21 mouse cellular contexts compared by ENCODE assay signal in genomic region chrX:164416803-164417202, GRCm38 (mm10). TPM values are rescaled to one million over a fixed set of nuclear protein-coding genes. Genes with fewer than 3 reads are reported as not detected.
"Had no signal": no experiment of that assay in that cellular context is flagged by ENCODE, and none has a peak within 500 bp of the region (broad histone marks: within the 10 kb centered on the region; RNA-seq: fewer than 3 reads in every experiment).

No protein-coding gene starts in this region.

- H3K9ac ChIP-seq: neural tube, embryonic 13.5 days; neural tube, embryonic 15.5 days; stomach, embryonic 15.5 days had no signal

- H3K27me3 ChIP-seq: stomach, embryonic 15.5 days had no signal

- H3K9me3 ChIP-seq: neural tube, embryonic 13.5 days; neural tube, embryonic 15.5 days; stomach, embryonic 15.5 days had no signal

- DNase-seq: retina, postnatal 1 day; right cerebral cortex, adult 18-20 months; right cerebral cortex, postnatal 14 days; right cerebral cortex, postnatal 25 days; right cerebral cortex, postnatal 4 days; spleen, adult 18-20 months; thymus, adult 18-20 months; thymus, adult 2 months; thymus, postnatal 14 days; thymus, postnatal 25 days; thymus, postnatal 36 days; thymus, postnatal 4 days had no signal

- H3K36me3 ChIP-seq: neural tube, embryonic 13.5 days; neural tube, embryonic 15.5 days; stomach, embryonic 15.5 days had no signal

- H3K4me1 ChIP-seq: stomach, embryonic 15.5 days had no signal

- H3K27ac ChIP-seq: neural tube, embryonic 13.5 days; neural tube, embryonic 15.5 days; stomach, embryonic 15.5 days; stomach, postnatal 0 days had no signal

- H3K4me3 ChIP-seq: neural tube, embryonic 13.5 days; neural tube, embryonic 15.5 days; stomach, embryonic 15.5 days had no signal

RNA-seq across cellular contexts. Expression of gene Asb11, which starts 20.0 kb away (rescaled TPM):
- polyA plus RNA-seq: neural tube, embryonic 13.5 days; neural tube, embryonic 14.5 days; neural tube, embryonic 15.5 days; spleen, adult 2 months; stomach, embryonic 14.5 days; stomach, embryonic 15.5 days; thymus, postnatal 0 days had no signal

RNA-seq across cellular contexts. Expression of gene Vegfd, which starts 43.6 kb away (rescaled TPM):
- total RNA-seq: neutrophil, adult 5-6 weeks had no signal
